Mouse (Mus musculus) common myeloid progenitor, adult 5-6 weeks (primary cell): ENCODE data around the gene Vmn1r8. TPM values are rescaled to one million over a fixed set of nuclear protein-coding genes. Genes with fewer than 3 reads are reported as not detected.
"Not testable (repeated sequence)": the region's sequence is repeated elsewhere in the genome, so short reads cannot be mapped to it uniquely, and the experiment has no call there.

Experiments used
- ATAC-seq: replicated peaks from 2 replicates; pipeline ENCODE4 v1.8.0; 2016; ENCODE audit warnings: low read depth, mild to moderate bottlenecking, moderate TSS enrichment, inconsistent platforms; ENCODE audit not compliant: poor library complexity, severe bottlenecking
- total RNA-seq: library from RNA; stranded (forward); fragments of 200-1000, 187-1606 nt; gene quantifications from 2 replicates; pipeline ENCODE4 v1.2.3, GENCODE M21; 2017

Gene Vmn1r8
- not detected in 2 replicates for total RNA-seq

- no peak for ATAC-seq
These were observed at the start of gene Vmn1r8 for GRCm38 (mm10) chr6:57031984-57032383. Vmn1r8 (plus strand) TSS chr6:57032284.

GRCm38 (mm10) chr6:56996943-56997342, 35.1 kb upstream of the Vmn1r8 start, which contains the start of gene Vmn1r6:
Vmn1r6 (plus strand) TSS chr6:56997243.
- no peak for ATAC-seq

GRCm38 (mm10) chr6:57025224-57025623, 6.9 kb upstream of the Vmn1r8 start, which contains the start of gene Vmn1r7:
Vmn1r7 (minus strand) TSS chr6:57025324.
- ATAC-seq: not testable (repeated sequence)

- no peak for ATAC-seq
These were observed 2.6 kb downstream of the Vmn1r8 start for GRCm38 (mm10) chr6:57034674-57035073.

GRCm38 (mm10) chr6:57063730-57064129, 31.6 kb downstream of the Vmn1r8 start:
- peak; percentile 89 for ATAC-seq

GRCm38 (mm10) chr6:57066487-57066886, 34.4 kb downstream of the Vmn1r8 start, which contains the start of gene Vmn1r9:
Vmn1r9 (plus strand) TSS chr6:57066787.
- ATAC-seq: no peak

Other genes starting within 250 kb of the Vmn1r8 start
- 46.2 and 48.8 TPM in 2 replicates for gene Kbtbd2, start 234.5 kb upstream of the Vmn1r8 start, total RNA-seq
- 16.6 and 16.9 TPM in 2 replicates for gene Fkbp9, start 200.2 kb upstream of the Vmn1r8 start, total RNA-seq
- gene Nt5c3, start 108.4 kb upstream of the Vmn1r8 start, total RNA-seq: 91.8 and 99.7 TPM in 2 replicates
- 1.4 and 1.7 TPM in 2 replicates for gene Vmn1r4, start 108.3 kb upstream of the Vmn1r8 start, total RNA-seq
- gene Vmn1r5, start 62.0 kb upstream of the Vmn1r8 start, total RNA-seq: not detected in 2 replicates
- not detected in 2 replicates for gene Vmn1r6, start 35.0 kb upstream of the Vmn1r8 start, total RNA-seq
- not detected in 2 replicates for gene Vmn1r7, start 7.0 kb upstream of the Vmn1r8 start, total RNA-seq
- not detected in 2 replicates for gene Vmn1r9, start 34.5 kb downstream of the Vmn1r8 start, total RNA-seq
- gene Vmn1r10, start 77.2 kb downstream of the Vmn1r8 start, total RNA-seq: not detected in 2 replicates
- not detected in 2 replicates for gene Vmn1r11, start 101.2 kb downstream of the Vmn1r8 start, total RNA-seq
- not detected in 2 replicates for gene Vmn1r12, start 124.6 kb downstream of the Vmn1r8 start, total RNA-seq
- gene Vmn1r13, start 171.0 kb downstream of the Vmn1r8 start, total RNA-seq: not detected in 2 replicates
- not detected in 2 replicates for gene Vmn1r14, start 199.4 kb downstream of the Vmn1r8 start, total RNA-seq
- not detected in 2 replicates for gene Vmn1r15, start 225.7 kb downstream of the Vmn1r8 start, total RNA-seq